In genomic region chr12:55446366-55446745, GRCm38 (mm10) we compare ENCODE assay signal across 8 mouse cellular contexts. TPM values are rescaled to one million over a fixed set of nuclear protein-coding genes. Genes with fewer than 3 reads are reported as not detected.
DNase-seq lines count a peak whose midpoint lies in the region; ATAC-seq lines count a peak whose summit lies in the region.

No protein-coding gene starts in this region.

- DNase-seq in frontal cortex, postnatal 14 days (ENCODE audit: low spot score in 2 of 2): no peak
- DNase-seq in neural tube, embryonic 11.5 days (ENCODE audit: low spot score): no peak
- no peak for DNase-seq in neural tube, embryonic 10.5 days (ENCODE audit: extremely low spot score, low spot score)
- DNase-seq in embryo, embryonic 11 days: no peak
- DNase-seq in right cerebral cortex, postnatal 4 days: no peak

- ATAC-seq in frontal cortex, adult (ENCODE audit: low TSS enrichment): 0 out of 2 replicates have a peak, but pooled peaks have one; percentile 1
- no peak; the same call in 1 of the 2 replicates for ATAC-seq in neural tube, embryonic 11.5 days (ENCODE audit: insufficient read depth, low FRiP score, low TSS enrichment)
- no peak for ATAC-seq in limb, embryonic 13.5 days (ENCODE audit: low FRiP score, low read depth)
- ATAC-seq in stomach, embryonic 14.5 days (ENCODE audit: insufficient number of reproducible peaks, insufficient read depth, low FRiP score, low read depth): no peak; the same call in 1 of the 2 replicates

- no peaks in the 10 kb centered on the region for H3K36me3 ChIP-seq in neural tube, embryonic 11.5 days (ENCODE audit: control insufficient read depth, insufficient read depth, low read length)
- H3K36me3 ChIP-seq in limb, embryonic 13.5 days: no peaks in the 10 kb centered on the region
- no peaks in the 10 kb centered on the region for H3K36me3 ChIP-seq in stomach, embryonic 14.5 days (ENCODE audit: control insufficient read depth, insufficient read depth, low read length)

- H3K27me3 ChIP-seq in neural tube, embryonic 11.5 days (ENCODE audit: control insufficient read depth, insufficient read depth, low read length): no peaks in the 10 kb centered on the region
- no peaks in the 10 kb centered on the region for H3K27me3 ChIP-seq in limb, embryonic 13.5 days
- H3K27me3 ChIP-seq in stomach, embryonic 14.5 days (ENCODE audit: control insufficient read depth, insufficient read depth, low read length): no peaks in the 10 kb centered on the region

- no peak overlapping the region for H3K4me3 ChIP-seq in neural tube, embryonic 11.5 days (ENCODE audit: low read depth, low read length)
- no peak overlapping the region for H3K4me3 ChIP-seq in limb, embryonic 13.5 days
- no peak overlapping the region for H3K4me3 ChIP-seq in stomach, embryonic 14.5 days (ENCODE audit: low read depth, low read length)

- 0 out of 2 replicates have a peak overlapping the region, but pooled peaks have one; percentile 42 for H3K27ac ChIP-seq in neural tube, embryonic 11.5 days (ENCODE audit: low read depth, low read length)
- H3K27ac ChIP-seq in limb, embryonic 13.5 days: peak overlapping the region; percentile 92
- peak overlapping the region; percentile 76 for H3K27ac ChIP-seq in stomach, embryonic 14.5 days (ENCODE audit: low read length)

- H3K4me1 ChIP-seq in neural tube, embryonic 11.5 days (ENCODE audit: control insufficient read depth, insufficient read depth, low read length): no peaks in the 10 kb centered on the region; the same call in 1 of the 2 replicates
- peaks cover 37% of the 10 kb centered on the region for H3K4me1 ChIP-seq in limb, embryonic 13.5 days
- peaks cover 26% of the 10 kb centered on the region for H3K4me1 ChIP-seq in stomach, embryonic 14.5 days (ENCODE audit: control insufficient read depth, insufficient read depth, low read length)

- no peak overlapping the region for H3K4me2 ChIP-seq in neural tube, embryonic 11.5 days (ENCODE audit: low read depth)
- H3K4me2 ChIP-seq in limb, embryonic 13.5 days (replicated peaks): peak overlapping the region; percentile 12
- H3K4me2 ChIP-seq in stomach, embryonic 14.5 days (replicated peaks; ENCODE audit: low read depth, low read length): no peak overlapping the region

- WGBS in neural tube, embryonic 11.5 days: 84% methylated on average over 4 of the region's 4 CpGs
- 78% methylated on average over 4 of the region's 4 CpGs for WGBS in limb, embryonic 13.5 days
- 80% methylated on average over 4 of the region's 4 CpGs for WGBS in stomach, embryonic 14.5 days

- peak overlapping the region; percentile 23 for H3K9ac ChIP-seq in neural tube, embryonic 11.5 days (ENCODE audit: low read length)
- H3K9ac ChIP-seq in limb, embryonic 13.5 days: no peak overlapping the region
- no peak overlapping the region for H3K9ac ChIP-seq in stomach, embryonic 14.5 days (replicated peaks; ENCODE audit: low read depth, low read length)

- no peaks in the 10 kb centered on the region for H3K9me3 ChIP-seq in neural tube, embryonic 11.5 days (ENCODE audit: control insufficient read depth, low read length)
- no peaks in the 10 kb centered on the region for H3K9me3 ChIP-seq in limb, embryonic 13.5 days
- no peaks in the 10 kb centered on the region for H3K9me3 ChIP-seq in stomach, embryonic 14.5 days (ENCODE audit: control insufficient read depth, low read depth, low read length)

RNA-seq across cellular contexts. Expression of gene Nfkbia, which starts 46.1 kb away (rescaled TPM):
- 44.7 and 46.9 TPM in 2 replicates for polyA plus RNA-seq in neural tube, embryonic 11.5 days (2014; fragmentation: Nextera tagmentation; extraction: Ambion mirVana)
- 131 and 136 TPM in 2 replicates for polyA plus RNA-seq in limb, embryonic 13.5 days (2015; fragmentation: Nextera tagmentation; extraction: Ambion mirVana)
- polyA plus RNA-seq in stomach, embryonic 14.5 days (2014; fragmentation: Nextera tagmentation; extraction: Ambion mirVana): 91.8 and 95.4 TPM in 2 replicates

Comparison
In these comparisons a context has a peak if more than half of its experiments do, and no peak if none do; other contexts are left out.
1. H3K27ac ChIP-seq: peak in every context shown above with its lines; median percentile 92 in limb, embryonic 13.5 days; 76 in stomach, embryonic 14.5 days; 42 in neural tube, embryonic 11.5 days.